Mouse (Mus musculus) gonadal fat pad, adult 2 months (tissue): ENCODE measurements around the gene Cul7. TPM values are rescaled to one million over a fixed set of nuclear protein-coding genes. Genes with fewer than 3 reads are reported as not detected.

Source experiments
- DNase-seq: peaks from one replicate; pipeline ENCODE4 v3.0.0-alpha.2; 2012; ENCODE audit warnings: low read depth
- polyA plus RNA-seq: library from polyadenylated mRNA; depleted of rRNA; stranded (reverse); fragments of >200 nt; gene quantifications from 2 replicates; pipeline ENCODE4 v1.2.3, GENCODE M21; 2012

Cul7 gene
- polyA plus RNA-seq, 1 experiment, result 42.4 TPM

DNA sequence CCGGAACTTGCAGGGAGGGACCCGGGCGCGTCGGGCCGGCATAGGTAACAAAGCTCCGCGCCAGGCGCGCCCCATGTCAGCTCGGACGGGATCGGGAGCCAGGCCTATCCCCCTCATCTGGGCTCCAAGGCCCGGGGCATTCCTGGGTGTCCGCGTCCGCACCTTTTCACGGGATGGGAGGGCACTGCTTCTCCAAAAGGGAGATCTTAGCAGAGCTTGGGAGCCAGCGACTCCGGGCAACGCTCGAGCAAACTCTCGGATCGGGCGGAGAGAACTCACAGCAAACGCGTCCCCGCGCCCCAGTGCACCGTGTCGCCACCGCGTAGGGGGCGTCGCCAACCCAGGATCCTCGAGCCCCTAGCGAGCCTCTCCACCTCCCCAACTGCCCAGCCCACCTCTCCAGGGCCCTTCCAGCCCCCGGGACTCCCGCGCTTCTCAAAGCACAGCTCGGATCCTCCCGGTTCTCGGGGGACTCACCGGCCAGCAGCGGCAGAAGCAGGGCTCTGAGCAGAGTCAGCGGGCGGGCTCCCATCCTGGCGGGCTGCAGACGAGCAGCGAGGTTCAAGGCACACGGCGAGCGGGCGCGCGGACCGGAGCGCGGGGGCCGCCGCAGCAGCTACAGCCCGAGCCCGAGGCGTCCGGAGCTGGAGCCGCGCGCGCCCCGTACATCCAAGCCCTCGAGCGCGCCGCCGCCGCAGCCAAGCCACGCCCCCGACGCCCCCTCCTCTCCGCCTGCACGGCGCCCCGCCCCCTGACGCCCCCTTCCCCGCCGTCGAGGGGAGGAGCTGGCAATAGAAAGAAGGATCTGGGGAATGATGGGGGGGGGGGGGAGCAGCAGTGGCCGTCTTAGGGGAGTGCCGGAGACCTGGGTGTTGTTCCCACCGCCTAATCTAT, 21.1 kb upstream of the Cul7 start, which contains the start of gene Ptk7:
Ptk7 (minus strand) TSS at position 714 of the 894 bp plus-strand sequence.
- DNase-seq, result no peak

GRCm38 (mm10) chr17:46629685-46630441, 20.3 kb upstream of the Cul7 start:
- no peak for DNase-seq

DNA sequence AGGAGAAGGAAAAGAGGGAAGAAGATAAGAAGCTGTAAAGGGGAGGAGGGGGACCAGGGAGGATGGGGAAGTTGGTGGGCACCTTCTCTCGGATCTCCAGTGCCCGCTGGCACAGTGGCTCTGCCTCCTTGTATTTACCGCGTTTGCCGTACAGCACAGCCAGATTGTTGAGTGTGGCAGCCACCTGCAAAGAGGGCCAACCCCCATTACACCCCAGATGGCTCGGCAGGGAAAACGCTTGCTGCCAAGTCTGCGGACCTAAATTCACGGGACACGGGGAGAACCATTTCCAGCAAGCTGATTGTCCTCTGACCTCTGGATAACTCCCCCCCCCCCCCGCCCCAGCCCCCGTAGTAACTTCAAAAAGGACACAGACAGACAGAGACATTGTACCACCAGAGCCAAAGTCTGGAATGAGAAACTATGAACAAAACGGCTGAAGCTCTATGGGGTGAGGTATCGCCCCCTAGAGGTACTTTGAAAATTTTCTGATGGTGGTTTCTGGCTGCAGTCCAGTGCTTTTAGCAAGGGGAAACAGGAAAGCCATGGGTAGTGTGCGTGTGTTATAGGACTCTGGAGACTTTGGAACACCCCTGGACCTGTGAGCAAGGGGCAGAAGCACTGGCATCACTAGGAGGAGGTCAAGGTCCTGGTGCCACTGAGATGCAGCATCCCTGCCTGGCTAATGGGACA, 13.2 kb upstream of the Cul7 start:
- no peak for DNase-seq

GRCm38 (mm10) chr17:46639929-46640328, 10.2 kb upstream of the Cul7 start:
- DNase-seq, result no peak

DNA sequence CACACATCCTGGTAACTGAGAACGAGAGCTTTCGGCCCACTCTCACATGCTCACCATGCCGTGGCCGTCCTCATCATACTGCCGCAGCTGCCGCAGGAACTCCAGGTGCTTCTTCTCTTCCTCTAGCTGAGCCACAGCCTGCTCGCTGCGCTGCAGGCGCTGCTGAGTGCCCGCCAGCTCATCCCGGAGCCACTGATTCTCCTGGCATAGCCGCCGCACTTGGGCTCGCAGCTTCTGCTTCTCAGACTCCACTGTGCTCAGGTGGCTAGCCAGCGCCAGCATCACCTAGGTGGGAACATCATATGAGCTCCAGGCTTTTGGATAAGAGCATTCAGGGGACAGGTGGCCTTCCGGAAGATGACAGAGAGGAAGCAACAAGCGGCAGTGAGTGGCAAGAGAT, 8.1 kb upstream of the Cul7 start:
- no peak for DNase-seq

GRCm38 (mm10) chr17:46644152-46644805, 5.9 kb upstream of the Cul7 start:
- no peak for DNase-seq

GRCm38 (mm10) chr17:46644916-46645475, 5.1 kb upstream of the Cul7 start:
- DNase-seq, result no peak

- peak; percentile 87 for DNase-seq
These were observed 4.4 kb upstream of the Cul7 start, which contains the start of the genes Klc4 and Mrpl2 for GRCm38 (mm10) chr17:46645561-46646321. Gene Klc4 (minus strand): TSS chr17:46646022. Gene Mrpl2 (plus strand): TSS chr17:46646229.

GRCm38 (mm10) chr17:46646322-46646662, 3.8 kb upstream of the Cul7 start:
- DNase-seq, result no peak

- DNase-seq, result no peak
These were observed 2.9 kb upstream of the Cul7 start for GRCm38 (mm10) chr17:46647279-46647678.

GRCm38 (mm10) chr17:46648436-46648835, 1.7 kb upstream of the Cul7 start:
- DNase-seq, result no peak

GRCm38 (mm10) chr17:46649811-46650210, 326 bp upstream of the Cul7 start:
- no peak for DNase-seq

DNA sequence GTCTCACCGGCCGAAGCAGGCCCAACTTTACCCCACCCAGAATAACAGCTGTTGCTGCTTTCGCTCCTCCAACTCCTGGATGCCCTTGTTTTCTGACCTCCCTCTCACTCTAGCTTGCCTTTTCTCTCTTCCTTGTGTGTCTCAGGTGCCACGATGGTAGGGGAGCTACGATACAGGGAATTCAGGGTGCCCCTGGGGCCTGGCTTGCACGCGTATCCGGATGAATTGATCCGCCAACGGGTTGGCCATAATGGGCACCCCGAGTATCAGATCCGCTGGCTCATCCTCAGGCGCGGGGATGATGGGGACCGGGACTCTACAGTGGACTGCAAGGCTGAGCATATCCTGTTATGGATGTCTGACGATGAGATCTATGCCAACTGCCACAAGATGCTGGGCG, 1.2 kb downstream of the Cul7 start:
- no peak for DNase-seq

GRCm38 (mm10) chr17:46651755-46652547, 1.8 kb downstream of the Cul7 start:
- no peak for DNase-seq

DNA sequence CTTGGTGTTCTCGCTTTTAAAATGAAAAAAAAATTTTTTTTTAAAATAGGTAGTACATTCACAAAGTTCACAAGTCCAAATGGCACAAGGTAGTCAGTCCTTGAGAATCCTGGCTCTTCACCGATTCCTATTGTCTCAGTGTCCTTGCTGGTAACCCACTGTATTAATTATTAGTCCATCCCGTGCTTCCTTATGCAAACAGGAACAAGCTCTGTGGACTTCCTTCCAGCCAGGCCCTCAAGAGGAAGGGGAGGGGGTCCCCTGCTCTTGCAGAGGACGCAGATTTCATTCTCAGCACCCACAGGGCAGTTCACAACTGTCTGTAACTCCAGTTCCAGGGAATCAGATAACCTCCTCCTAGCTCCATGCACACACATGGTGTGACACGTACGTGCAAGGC, 5.9 kb downstream of the Cul7 start:
- DNase-seq, result no peak

DNA sequence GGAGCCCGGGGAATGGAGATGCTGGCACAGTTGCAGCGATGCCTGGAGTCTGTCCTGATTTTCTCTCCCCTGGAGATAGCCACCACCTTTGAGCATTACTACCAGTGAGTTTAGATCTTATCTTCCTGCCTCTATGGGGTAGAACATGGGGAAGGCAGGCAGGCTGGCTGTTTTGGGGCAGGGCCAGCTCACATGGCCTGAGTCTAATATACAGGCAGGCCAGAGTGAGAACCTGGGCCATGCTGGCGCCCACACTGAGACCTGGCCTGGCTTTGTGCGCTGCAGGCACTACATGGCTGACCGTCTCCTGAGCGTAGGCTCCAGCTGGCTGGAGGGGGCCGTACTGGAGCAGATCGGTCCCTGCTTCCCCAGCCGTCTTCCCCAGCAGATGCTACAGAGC, 11.2 kb downstream of the Cul7 start:
- no peak for DNase-seq

- no peak for DNase-seq
These were observed 11.8 kb downstream of the Cul7 start for GRCm38 (mm10) chr17:46661981-46662380.

DNA sequence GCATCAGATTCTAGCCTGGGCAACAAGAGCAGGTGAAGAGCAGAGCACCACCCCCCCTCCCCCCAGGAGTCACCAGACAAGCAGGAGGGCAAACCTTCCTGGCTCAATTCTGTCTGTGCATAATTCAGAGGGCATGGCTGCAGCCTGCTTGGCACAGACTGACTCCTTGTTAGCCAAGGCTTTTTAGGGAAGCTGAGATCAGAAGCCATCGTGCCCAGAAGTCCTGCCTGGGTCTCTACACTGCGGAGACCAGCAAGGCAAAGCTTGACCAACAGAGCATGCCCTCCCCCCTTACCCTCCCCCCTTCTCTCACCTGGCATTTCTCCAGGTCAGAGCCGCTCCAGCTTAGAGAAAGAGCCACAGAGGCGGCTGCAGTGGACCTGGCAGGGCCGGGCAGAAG, 12.6 kb downstream of the Cul7 start:
- no peak for DNase-seq

DNA sequence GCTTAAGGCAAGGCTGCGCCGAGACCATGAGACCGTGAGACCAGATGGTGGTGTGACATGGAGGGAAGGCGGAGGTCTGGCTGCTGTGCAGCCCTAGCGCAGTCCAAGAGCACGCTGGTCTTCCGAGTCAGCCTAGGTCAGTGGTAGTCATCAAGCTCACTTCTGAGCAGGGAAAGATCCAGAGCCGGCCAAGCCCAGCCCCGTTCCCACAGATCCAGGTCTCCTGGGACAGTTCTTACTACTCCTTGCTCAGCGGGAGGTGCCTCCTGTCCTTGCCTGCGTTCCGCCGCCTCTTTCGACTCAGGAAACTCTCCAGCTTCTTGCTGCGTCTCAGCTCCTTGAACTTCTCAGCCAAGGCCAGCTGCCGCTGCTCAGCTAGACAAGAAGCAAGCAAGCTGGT, 17.6 kb downstream of the Cul7 start:
- no peak for DNase-seq

- no peak for DNase-seq
These were observed 19.8 kb downstream of the Cul7 start for GRCm38 (mm10) chr17:46669911-46670310.
